Mouse (Mus musculus): ENCODE results near the gene Chka. TPM values are rescaled to one million over a fixed set of nuclear protein-coding genes. Genes with fewer than 3 reads are reported as not detected.

Chka gene
- polyA plus RNA-seq, 1 experiment, result 39.1 TPM

DNA sequence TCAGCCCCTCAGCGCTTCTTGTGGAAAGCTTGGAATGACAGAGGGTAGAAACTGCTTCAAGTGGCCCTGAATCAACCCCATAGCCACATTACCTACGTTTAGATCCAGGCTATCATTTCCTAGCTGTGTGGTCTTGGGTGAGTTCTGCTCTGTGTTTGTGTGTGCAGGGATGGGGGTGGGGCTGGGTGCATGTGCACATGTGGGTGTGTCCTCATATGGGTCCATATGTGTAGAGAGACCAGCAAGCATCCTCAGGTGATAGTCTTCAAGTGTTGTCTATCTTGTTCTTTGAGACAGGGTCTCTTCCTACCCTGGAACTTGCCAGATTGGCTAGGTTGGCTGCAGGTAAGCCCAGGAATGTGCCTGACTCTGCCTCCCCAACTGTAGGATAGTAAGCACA is 2.3 kb upstream of the Chka start:
- H3K36me3 ChIP-seq (ENCODE audit: control insufficient read depth, insufficient read depth, low read length), result no peaks in the 10 kb centered on the region
- no peak overlapping the region for H3K4me3 ChIP-seq (ENCODE audit: control insufficient read depth, insufficient read depth, low read length)
- no peak overlapping the region for H3K27ac ChIP-seq (ENCODE audit: control insufficient read depth, insufficient read depth, low read length)
- TF ChIP-seq CTCF (IDR thresholded peaks at IDR 0.05; ENCODE audit: borderline replicate concordance, control insufficient read depth, extremely low read depth, insufficient read depth, low read length, poor library complexity) (no peak), POLR2A (IDR thresholded peaks at IDR 0.05; ENCODE audit: control insufficient read depth, extremely low read depth, insufficient read depth, low read length, poor library complexity) (no peak)
- peaks cover 25% of the 10 kb centered on the region for H3K4me1 ChIP-seq (replicated peaks; ENCODE audit: control insufficient read depth, insufficient read depth, low read length)
- no peaks in the 10 kb centered on the region for H3K27me3 ChIP-seq (ENCODE audit: control insufficient read depth, insufficient read depth, low read length)
- DNase-seq, result no peak
- WGBS, result 84% methylated on average over 2 of the region's 2 CpGs

DNA sequence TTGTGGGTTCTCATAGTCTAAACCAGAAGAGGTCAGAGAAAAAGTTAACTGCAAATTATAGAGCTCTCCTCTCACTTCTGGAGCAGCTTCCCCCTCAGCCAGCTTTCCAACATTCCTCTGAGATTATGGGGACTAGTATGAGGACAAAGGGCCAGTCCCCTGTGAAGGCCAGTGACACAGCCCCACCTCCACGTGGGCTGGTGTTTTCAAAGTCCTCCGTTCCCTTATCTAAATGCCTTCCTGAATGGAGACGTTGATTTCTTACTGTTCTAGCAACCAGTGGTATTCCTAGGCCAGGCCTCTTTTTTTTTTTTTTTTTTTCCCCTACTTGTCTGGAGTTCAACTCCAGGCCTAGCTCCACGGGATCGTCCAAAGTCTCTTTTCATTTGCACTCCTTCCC is 1.5 kb upstream of the Chka start:
- no peaks in the 10 kb centered on the region for H3K27me3 ChIP-seq (ENCODE audit: control insufficient read depth, insufficient read depth, low read length)
- no peak for DNase-seq
- H3K4me3 ChIP-seq (ENCODE audit: control insufficient read depth, insufficient read depth, low read length), result no peak overlapping the region
- 91% methylated on average over 5 of the region's 5 CpGs for WGBS
- H3K36me3 ChIP-seq (ENCODE audit: control insufficient read depth, insufficient read depth, low read length), result no peaks in the 10 kb centered on the region
- H3K27ac ChIP-seq (ENCODE audit: control insufficient read depth, insufficient read depth, low read length), result no peak overlapping the region
- TF ChIP-seq POLR2A (IDR thresholded peaks at IDR 0.05; ENCODE audit: control insufficient read depth, extremely low read depth, insufficient read depth, low read length, poor library complexity), result no peak
- TF ChIP-seq CTCF (IDR thresholded peaks at IDR 0.05; ENCODE audit: borderline replicate concordance, control insufficient read depth, extremely low read depth, insufficient read depth, low read length, poor library complexity), result no peak
- peaks cover 27% of the 10 kb centered on the region for H3K4me1 ChIP-seq (replicated peaks; ENCODE audit: control insufficient read depth, insufficient read depth, low read length)

DNA sequence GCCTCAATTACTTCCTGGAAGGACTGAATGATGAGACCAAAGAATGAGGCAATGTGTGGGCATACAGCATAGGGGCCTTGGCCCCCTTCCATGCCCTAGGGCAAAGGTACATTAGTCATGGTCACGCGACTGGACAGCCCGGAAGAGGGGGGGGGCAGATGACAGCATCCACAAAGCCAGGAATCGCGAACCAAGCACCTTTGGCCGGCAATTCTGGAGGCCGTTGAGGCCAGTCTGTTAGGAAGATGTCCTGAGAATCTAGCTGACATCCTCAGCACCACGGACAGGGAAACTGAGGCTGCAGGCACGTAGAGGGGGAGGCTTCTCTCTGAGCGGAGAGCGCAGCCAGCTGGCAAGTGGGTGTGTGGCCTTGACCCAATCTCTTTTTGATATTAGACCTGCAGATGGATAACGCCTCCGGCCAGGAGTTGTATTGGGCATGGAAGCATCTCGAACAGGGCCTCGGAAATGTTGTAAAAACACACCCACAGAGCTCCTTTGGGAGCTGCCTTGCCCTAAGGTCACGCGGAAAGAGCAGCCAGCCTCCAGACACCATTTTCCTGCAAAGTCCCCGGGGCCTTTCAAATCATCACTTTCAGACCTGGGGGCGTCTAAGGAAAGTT is 615 bp upstream of the Chka start:
- no peaks in the 10 kb centered on the region for H3K27me3 ChIP-seq (ENCODE audit: control insufficient read depth, insufficient read depth, low read length)
- 14% methylated on average over 19 of the region's 19 CpGs for WGBS
- H3K36me3 ChIP-seq (ENCODE audit: control insufficient read depth, insufficient read depth, low read length), result no peaks in the 10 kb centered on the region
- TF ChIP-seq CTCF (IDR thresholded peaks at IDR 0.05; ENCODE audit: borderline replicate concordance, control insufficient read depth, extremely low read depth, insufficient read depth, low read length, poor library complexity) (no peak), POLR2A (IDR thresholded peaks at IDR 0.05; ENCODE audit: control insufficient read depth, extremely low read depth, insufficient read depth, low read length, poor library complexity) (no peak)
- DNase-seq, result no peak
- peaks cover 27% of the 10 kb centered on the region for H3K4me1 ChIP-seq (replicated peaks; ENCODE audit: control insufficient read depth, insufficient read depth, low read length)
- no peak overlapping the region for H3K27ac ChIP-seq (ENCODE audit: control insufficient read depth, insufficient read depth, low read length)
- peak overlapping the region; percentile 64 for H3K4me3 ChIP-seq (ENCODE audit: control insufficient read depth, insufficient read depth, low read length)

DNA sequence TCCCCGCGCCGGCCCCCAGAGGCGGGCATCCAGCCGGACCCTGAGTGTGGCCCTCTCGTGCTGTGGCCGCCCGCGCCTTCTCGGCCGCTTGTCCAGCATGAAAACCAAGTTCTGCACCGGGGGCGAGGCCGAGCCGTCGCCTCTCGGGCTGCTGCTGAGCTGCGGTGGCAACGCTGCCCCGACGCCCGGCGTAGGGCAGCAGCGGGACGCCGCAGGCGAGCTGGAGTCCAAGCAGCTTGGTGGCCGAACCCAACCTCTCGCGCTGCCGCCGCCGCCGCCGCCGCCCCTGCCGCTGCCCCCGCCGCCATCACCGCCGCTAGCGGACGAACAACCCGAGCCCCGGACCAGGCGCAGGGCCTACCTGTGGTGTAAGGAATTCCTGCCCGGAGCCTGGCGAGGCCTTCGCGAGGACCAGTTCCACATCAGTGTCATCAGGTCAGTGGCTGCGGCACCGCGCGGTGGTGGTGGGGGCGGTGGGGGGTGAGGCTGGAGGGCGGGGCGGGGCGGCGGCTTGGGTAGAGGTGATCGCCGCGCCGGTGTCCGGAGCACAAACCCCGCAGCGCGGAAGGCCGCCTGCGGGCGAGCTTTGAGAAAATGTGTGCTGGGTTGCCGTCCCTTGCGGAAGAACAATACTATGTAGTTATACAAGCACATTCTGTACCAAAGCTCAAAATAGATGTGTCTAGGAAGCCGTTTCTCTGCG is 557 bp downstream of the Chka start:
- H3K36me3 ChIP-seq (ENCODE audit: control insufficient read depth, insufficient read depth, low read length), result no peaks in the 10 kb centered on the region
- H3K27ac ChIP-seq (ENCODE audit: control insufficient read depth, insufficient read depth, low read length), result no peak overlapping the region
- H3K4me3 ChIP-seq (ENCODE audit: control insufficient read depth, insufficient read depth, low read length), result peak overlapping the region; percentile 65
- no peaks in the 10 kb centered on the region for H3K27me3 ChIP-seq (ENCODE audit: control insufficient read depth, insufficient read depth, low read length)
- peaks cover 19% of the 10 kb centered on the region for H3K4me1 ChIP-seq (replicated peaks; ENCODE audit: control insufficient read depth, insufficient read depth, low read length)
- WGBS, result under 1% methylated on average over 72 of the region's 74 CpGs
- TF ChIP-seq CTCF (IDR thresholded peaks at IDR 0.05; ENCODE audit: borderline replicate concordance, control insufficient read depth, extremely low read depth, insufficient read depth, low read length, poor library complexity), result no peak
- TF ChIP-seq POLR2A (IDR thresholded peaks at IDR 0.05; ENCODE audit: control insufficient read depth, extremely low read depth, insufficient read depth, low read length, poor library complexity), result no peak
- DNase-seq, result peak; percentile 58

DNA sequence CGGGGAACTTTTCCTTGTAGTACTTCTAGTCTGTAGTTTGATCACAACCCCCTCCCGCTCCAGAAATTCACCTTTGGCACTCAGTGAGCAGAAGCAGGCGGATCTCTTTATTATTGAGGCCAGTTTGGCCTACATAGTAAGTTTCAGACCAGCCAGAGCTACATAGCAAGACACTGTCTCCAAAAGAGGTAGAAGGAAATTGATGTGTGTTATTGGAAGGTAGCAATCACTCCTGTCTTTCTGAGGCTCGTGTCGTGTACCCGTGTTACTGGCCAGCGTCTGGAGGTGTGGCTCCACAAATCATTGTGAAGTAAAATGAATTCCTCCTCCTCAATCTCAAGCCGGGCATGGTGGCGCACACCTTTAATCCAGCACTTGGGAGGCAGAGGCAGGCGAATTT is 1.5 kb downstream of the Chka start:
- no peaks in the 10 kb centered on the region for H3K36me3 ChIP-seq (ENCODE audit: control insufficient read depth, insufficient read depth, low read length)
- TF ChIP-seq POLR2A (IDR thresholded peaks at IDR 0.05; ENCODE audit: control insufficient read depth, extremely low read depth, insufficient read depth, low read length, poor library complexity), result no peak
- TF ChIP-seq CTCF (IDR thresholded peaks at IDR 0.05; ENCODE audit: borderline replicate concordance, control insufficient read depth, extremely low read depth, insufficient read depth, low read length, poor library complexity), result no peak
- 92% methylated on average over 10 of the region's 10 CpGs for WGBS

DNA sequence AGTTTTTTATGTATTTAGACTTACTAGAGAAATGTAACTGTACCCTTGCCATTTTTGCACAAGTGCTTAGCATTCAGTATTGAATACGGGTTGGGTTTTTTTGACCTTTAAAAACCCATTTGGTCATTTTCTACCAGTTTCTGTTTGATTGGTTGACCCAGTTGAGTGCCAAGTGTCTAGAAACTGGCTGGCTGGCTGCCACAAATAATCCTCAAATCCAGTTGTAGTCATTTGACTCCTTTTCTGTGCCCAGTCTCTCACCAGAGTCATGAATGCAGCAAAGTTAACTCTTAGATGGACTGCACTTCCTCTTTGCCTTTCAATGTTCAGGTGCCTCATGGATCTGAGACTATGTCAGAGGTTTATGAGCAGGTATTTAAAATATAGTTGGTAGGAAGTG is 2.3 kb downstream of the Chka start:
- TF ChIP-seq CTCF (IDR thresholded peaks at IDR 0.05; ENCODE audit: borderline replicate concordance, control insufficient read depth, extremely low read depth, insufficient read depth, low read length, poor library complexity), result no peak
- TF ChIP-seq POLR2A (IDR thresholded peaks at IDR 0.05; ENCODE audit: control insufficient read depth, extremely low read depth, insufficient read depth, low read length, poor library complexity), result no peak
- WGBS, result 98% methylated on average over 1 of the region's 1 CpGs
- Histone ChIP-seq H3K27ac (ENCODE audit: control insufficient read depth, insufficient read depth, low read length) (no peak overlapping the region), H3K27me3 (ENCODE audit: control insufficient read depth, insufficient read depth, low read length) (no peaks in the 10 kb centered on the region), H3K4me1 (replicated peaks; ENCODE audit: control insufficient read depth, insufficient read depth, low read length) (peaks cover 17% of the 10 kb centered on the region), H3K4me3 (ENCODE audit: control insufficient read depth, insufficient read depth, low read length) (no peak overlapping the region), H3K36me3 (ENCODE audit: control insufficient read depth, insufficient read depth, low read length) (no peaks in the 10 kb centered on the region)
- no peak for DNase-seq

More for the DNA sequence above, 1.5 kb downstream of the Chka start:
- Histone ChIP-seq H3K4me3 (ENCODE audit: control insufficient read depth, insufficient read depth, low read length) (no peak overlapping the region), H3K4me1 (replicated peaks; ENCODE audit: control insufficient read depth, insufficient read depth, low read length) (peaks cover 17% of the 10 kb centered on the region), H3K27me3 (ENCODE audit: control insufficient read depth, insufficient read depth, low read length) (no peaks in the 10 kb centered on the region), H3K27ac (ENCODE audit: control insufficient read depth, insufficient read depth, low read length) (no peak overlapping the region)
- no peak for DNase-seq

All from thymus, adult 2 months (tissue).